10 mouse cellular contexts compared by ENCODE assay signal in the genomic region with DNA sequence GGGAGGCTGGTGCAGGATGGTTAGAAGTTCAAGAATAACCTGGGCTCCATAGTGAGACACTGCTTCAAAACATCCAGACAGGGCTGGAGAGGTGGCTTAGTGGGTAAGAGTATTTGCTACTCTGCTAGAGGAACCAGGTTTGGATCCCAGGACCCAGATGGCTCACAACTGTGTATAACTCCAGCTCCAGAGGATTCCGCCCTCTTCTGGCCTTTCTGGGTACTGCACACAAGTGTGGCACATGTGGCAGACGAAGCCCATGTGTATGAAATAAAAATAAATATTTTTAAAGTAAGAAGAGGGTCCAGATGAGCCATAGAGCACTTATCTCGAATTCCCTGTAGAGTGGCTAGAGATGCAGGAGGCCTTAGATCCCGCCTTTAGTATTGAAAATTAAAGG. TPM values are rescaled to one million over a fixed set of nuclear protein-coding genes. Genes with fewer than 3 reads are reported as not detected.
A peak's percentile ranks its signal among the peaks of the same experiment; 100 is the strongest.
DNase-seq lines count a peak whose midpoint lies in the region; ATAC-seq and TF ChIP-seq lines count a peak whose summit lies in the region.
"Had no signal": no experiment of that assay in that cellular context is flagged by ENCODE, and none has a peak within 500 bp of the region (broad histone marks: within the 10 kb centered on the region; RNA-seq: fewer than 3 reads in every experiment).

No protein-coding gene starts in this region.

- no peak overlapping the region for H3K4me3 ChIP-seq in cerebellum, adult 2 months (replicated peaks; ENCODE audit: insufficient read depth, low read depth, low read length)
- H3K4me3 ChIP-seq in liver, embryonic 11.5 days (ENCODE audit: low read depth, low read length) = no peak overlapping the region
- H3K4me3 ChIP-seq in bone marrow macrophage, adult 2 months (ENCODE audit: insufficient read depth, low read length) = no peak overlapping the region
- no peak overlapping the region for H3K4me3 ChIP-seq in midbrain, embryonic 16.5 days (ENCODE audit: low read depth, low read length)
- H3K4me3 ChIP-seq: embryonic facial prominence, embryonic 13.5 days; limb, embryonic 15.5 days had no signal

- H3K36me3 ChIP-seq in liver, embryonic 11.5 days (ENCODE audit: control insufficient read depth, insufficient read depth, low read length) = no peaks in the 10 kb centered on the region
- H3K36me3 ChIP-seq in midbrain, embryonic 16.5 days (ENCODE audit: control insufficient read depth, insufficient read depth, low read length) = no peaks in the 10 kb centered on the region
- H3K36me3 ChIP-seq: embryonic facial prominence, embryonic 13.5 days; limb, embryonic 15.5 days had no signal

- ATAC-seq in liver, embryonic 11.5 days (replicated peaks; ENCODE audit: low FRiP score) = no peak
- ATAC-seq in midbrain, embryonic 16.5 days = no peak
- no peak for ATAC-seq in frontal cortex, adult (ENCODE audit: low TSS enrichment)

- 79% methylated on average over 4 of the region's 4 CpGs for WGBS in cerebellum, adult 2 months
- 55% methylated on average over 4 of the region's 4 CpGs for WGBS in liver, embryonic 11.5 days
- 72% methylated on average over 4 of the region's 4 CpGs for WGBS in midbrain, embryonic 16.5 days

- H3K4me2 ChIP-seq in liver, embryonic 11.5 days = no peak overlapping the region
- no peak overlapping the region for H3K4me2 ChIP-seq in midbrain, embryonic 16.5 days (ENCODE audit: low read length)
- H3K4me2 ChIP-seq: embryonic facial prominence, embryonic 13.5 days; limb, embryonic 15.5 days had no signal

- no peak overlapping the region for H3K9ac ChIP-seq in liver, embryonic 11.5 days (ENCODE audit: low read depth, low read length)
- no peak overlapping the region for H3K9ac ChIP-seq in midbrain, embryonic 16.5 days (ENCODE audit: low read depth, low read length)
- H3K9ac ChIP-seq: embryonic facial prominence, embryonic 13.5 days; limb, embryonic 15.5 days had no signal

- TF ChIP-seq POLR2A in cerebellum, adult 2 months (IDR thresholded peaks at IDR 0.05; ENCODE audit: borderline replicate concordance, insufficient read depth, low read length) = no peak
- TF ChIP-seq POLR2A in bone marrow macrophage, adult 2 months (IDR thresholded peaks at IDR 0.05; ENCODE audit: borderline replicate concordance, low read depth, low read length) = no peak

- peak; percentile 14; the same call in 1 of the 2 replicates for TF ChIP-seq CTCF in cerebellum, adult 2 months (IDR thresholded peaks at IDR 0.05; ENCODE audit: borderline replicate concordance, insufficient read depth, low read depth, low read length)
- 0 out of 2 replicates have a peak, but pooled peaks have one; percentile 33 for TF ChIP-seq CTCF in bone marrow macrophage, adult 2 months (IDR thresholded peaks at IDR 0.05; ENCODE audit: low read depth, low read length)

- H3K4me1 ChIP-seq in cerebellum, adult 2 months (ENCODE audit: control insufficient read depth, insufficient read depth, low read length) = no peaks in the 10 kb centered on the region
- no peaks in the 10 kb centered on the region for H3K4me1 ChIP-seq in liver, embryonic 11.5 days (replicated peaks; ENCODE audit: control insufficient read depth, insufficient read depth, low read length)
- H3K4me1 ChIP-seq in bone marrow macrophage, adult 2 months (ENCODE audit: control insufficient read depth, insufficient read depth, low read length) = no peaks in the 10 kb centered on the region
- H3K4me1 ChIP-seq in midbrain, embryonic 16.5 days (ENCODE audit: control insufficient read depth, insufficient read depth, low read length) = no peaks in the 10 kb centered on the region
- H3K4me1 ChIP-seq: embryonic facial prominence, embryonic 13.5 days had no signal

- no peak for DNase-seq in cerebellum, adult 2 months
- no peak for DNase-seq in cerebellum, postnatal 36 days
- peak; percentile 12 for DNase-seq in liver
- no peak for DNase-seq in liver, embryonic 11.5 days (ENCODE audit: low spot score)
- peak; percentile 26 for DNase-seq in retina, postnatal 1 day

- H3K9me3 ChIP-seq in liver, embryonic 11.5 days (ENCODE audit: control insufficient read depth, low read length) = no peaks in the 10 kb centered on the region
- H3K9me3 ChIP-seq in midbrain, embryonic 16.5 days (replicated peaks; ENCODE audit: control insufficient read depth, low read length, poor library complexity, severe bottlenecking) = no peaks in the 10 kb centered on the region
- H3K9me3 ChIP-seq: embryonic facial prominence, embryonic 13.5 days; limb, embryonic 15.5 days had no signal

- no peaks in the 10 kb centered on the region for H3K27me3 ChIP-seq in cerebellum, adult 2 months (ENCODE audit: control insufficient read depth, insufficient read depth, low read length)
- no peaks in the 10 kb centered on the region for H3K27me3 ChIP-seq in liver, embryonic 11.5 days (replicated peaks; ENCODE audit: control insufficient read depth, insufficient read depth, low read length)
- H3K27me3 ChIP-seq in midbrain, embryonic 16.5 days (ENCODE audit: control insufficient read depth, insufficient read depth, low read depth, low read length) = no peaks in the 10 kb centered on the region
- H3K27me3 ChIP-seq: embryonic facial prominence, embryonic 13.5 days; limb, embryonic 15.5 days had no signal

- H3K27ac ChIP-seq in cerebellum, adult 2 months (ENCODE audit: insufficient read depth, low read length) = no peak overlapping the region
- no peak overlapping the region for H3K27ac ChIP-seq in liver, embryonic 11.5 days (ENCODE audit: low read depth, low read length)
- no peak overlapping the region for H3K27ac ChIP-seq in bone marrow macrophage, adult 2 months (ENCODE audit: insufficient read depth, low read depth, low read length)
- H3K27ac ChIP-seq in midbrain, embryonic 16.5 days (ENCODE audit: low read length) = no peak overlapping the region
- H3K27ac ChIP-seq: embryonic facial prominence, embryonic 13.5 days; limb, embryonic 15.5 days had no signal

RNA-seq across cellular contexts. Expression of a gene that starts 40.8 kb away (rescaled TPM):
- 63.3 and 74.7 TPM in 2 replicates for polyA plus RNA-seq in cerebellum, adult 2 months (2012; rRNA removed)
- 9.0 and 10.1 TPM in 2 replicates for polyA plus RNA-seq in liver, embryonic 11.5 days (2014; fragmentation: Nextera tagmentation; extraction: Ambion mirVana)
- 14.7 and 23.4 TPM in 2 replicates for polyA plus RNA-seq in bone marrow macrophage, adult 2 months (2012; ENCODE audit: insufficient read depth, insufficient read length, missing spikeins)
- polyA plus RNA-seq in midbrain, embryonic 16.5 days (2015; fragmentation: Nextera tagmentation; extraction: Ambion mirVana) = 17.3 and 17.8 TPM in 2 replicates

Comparison
In these comparisons a context has a peak if more than half of its experiments do, and no peak if none do; other contexts are left out.
1. DNase-seq: peak in liver (single experiment) and retina, postnatal 1 day (single experiment); none in cerebellum, adult 2 months (0 of 2), cerebellum, postnatal 36 days (0 of 2) and liver, embryonic 11.5 days (single experiment).